Mouse (Mus musculus) stomach, embryonic 15.5 days (tissue): ENCODE measurements around the gene Gtf2h1. TPM values are rescaled to one million over a fixed set of nuclear protein-coding genes. Genes with fewer than 3 reads are reported as not detected.

Experiments used
- ATAC-seq: fragments of 200-750 bp; cut with Nextera tagmentation; 2 replicates; pipeline ENCODE4 v1.8.0; 2017; ENCODE audit warnings: low read depth, moderate number of reproducible peaks, moderate TSS enrichment; ENCODE audit not compliant: insufficient read depth, low FRiP score
- H3K27ac ChIP-seq: fragments of 300-500 bp; sonication (generic); 2 replicates; pipeline ENCODE4 v1.5.1; 2015; ENCODE audit warnings: mild to moderate bottlenecking, inconsistent platforms
- H3K27me3 ChIP-seq: fragments of 300-500 bp; sonication (generic); replicated peaks from 2 replicates; pipeline ENCODE4 v1.6.1; 2015; ENCODE audit warnings: inconsistent platforms
- H3K36me3 ChIP-seq: fragments of 300-500 bp; sonication (generic); 2 replicates; pipeline ENCODE4 v1.6.1; 2015; ENCODE audit warnings: inconsistent platforms
- H3K4me1 ChIP-seq: fragments of 300-500 bp; sonication (generic); 2 replicates; pipeline ENCODE4 v1.6.1; 2015; ENCODE audit warnings: inconsistent platforms
- H3K4me2 ChIP-seq: fragments of 300-500 bp; sonication (generic); 2 replicates; pipeline ENCODE4 v1.6.1; 2015; ENCODE audit warnings: mild to moderate bottlenecking, inconsistent platforms
- H3K4me3 ChIP-seq: fragments of 300-500 bp; sonication (generic); replicated peaks from 2 replicates; pipeline ENCODE4 v1.5.1; 2015; ENCODE audit warnings: inconsistent platforms
- H3K9ac ChIP-seq: fragments of 300-500 bp; sonication (generic); 2 replicates; pipeline ENCODE4 v1.6.1; 2015; ENCODE audit warnings: inconsistent platforms
- H3K9me3 ChIP-seq: fragments of 300-500 bp; sonication (generic); 2 replicates; pipeline ENCODE4 v1.6.1; 2016; ENCODE audit warnings: inconsistent platforms
- WGBS: fragments of 180-500 bp; shearing (Covaris S2); methylation state at CpG from one replicate; pipeline ENCODE4 v1.1.7; 2015; 5-methylcytosine and 5-hydroxymethylcytosine counted together
- polyA plus RNA-seq: library from polyadenylated mRNA; unstranded; fragments of >200 nt; fragmentation: Nextera tagmentation; extraction: Ambion mirVana; gene quantifications from 2 replicates; pipeline ENCODE4 v1.2.1, GENCODE M21; 2015

Gtf2h1 gene
- polyA plus RNA-seq, 1 experiment from 2014 or later: 48.6 TPM

GRCm38 (mm10) chr7:46857436-46857835 lies 61.5 kb downstream of the Gtf2h1 start:
- H3K27ac ChIP-seq: no peak overlapping the region

GRCm38 (mm10) chr7:46859031-46859430 lies 63.1 kb downstream of the Gtf2h1 start:
- Histone ChIP-seq H3K4me1 (no peaks in the 10 kb centered on the region), H3K36me3 (peaks cover 19% of the 10 kb centered on the region), H3K27ac (no peak overlapping the region), H3K9me3 (no peaks in the 10 kb centered on the region), H3K9ac (no peak overlapping the region), H3K4me2 (no peak overlapping the region), H3K27me3 (no peaks in the 10 kb centered on the region), H3K4me3 (no peak overlapping the region)
- WGBS: 55% methylated on average over 6 of the region's 6 CpGs
- no peak for ATAC-seq

More at GRCm38 (mm10) chr7:46857436-46857835, 61.5 kb downstream of the Gtf2h1 start:
- Histone ChIP-seq H3K9me3 (no peaks in the 10 kb centered on the region), H3K27me3 (no peaks in the 10 kb centered on the region), H3K4me3 (no peak overlapping the region), H3K4me1 (no peaks in the 10 kb centered on the region), H3K4me2 (no peak overlapping the region), H3K9ac (no peak overlapping the region), H3K36me3 (peaks cover 35% of the 10 kb centered on the region)
- ATAC-seq: no peak
- 71% methylated on average over 9 of the region's 9 CpGs for WGBS

GRCm38 (mm10) chr7:46860996-46861395 lies 65.1 kb downstream of the Gtf2h1 start, which contains the start of gene Ldhc:
Gene Ldhc (plus strand): TSS chr7:46861203.
- no peaks in the 10 kb centered on the region for H3K4me1 ChIP-seq
- 40% methylated on average over 10 of the region's 10 CpGs for WGBS
- H3K4me2 ChIP-seq: no peak within 1 kb of the TSS
- no peak for ATAC-seq
- no peak within 1 kb of the TSS for H3K9ac ChIP-seq
- H3K9me3 ChIP-seq: no peaks in the 10 kb centered on the region
- no peak within 1 kb of the TSS for H3K27ac ChIP-seq
- peaks cover 3% of the 10 kb centered on the region; the same call in 1 of the 2 replicates for H3K36me3 ChIP-seq
- H3K27me3 ChIP-seq: no peaks in the 10 kb centered on the region
- H3K4me3 ChIP-seq: no peak within 1 kb of the TSS

GRCm38 (mm10) chr7:46871988-46872387 lies 76.1 kb downstream of the Gtf2h1 start:
- Histone ChIP-seq H3K9ac (no peak overlapping the region), H3K27me3 (no peaks in the 10 kb centered on the region), H3K4me1 (no peaks in the 10 kb centered on the region), H3K4me2 (no peak overlapping the region), H3K4me3 (no peak overlapping the region), H3K9me3 (no peaks in the 10 kb centered on the region), H3K36me3 (no peaks in the 10 kb centered on the region), H3K27ac (no peak overlapping the region)
- no peak for ATAC-seq
- WGBS: 60% methylated on average over 4 of the region's 4 CpGs

Other genes starting within 250 kb of the Gtf2h1 start
- 17.2 TPM in 2 replicates for gene Sergef, start 156.3 kb upstream of the Gtf2h1 start, polyA plus RNA-seq
- 0.53 and 0.67 TPM in 2 replicates for gene Tph1, start 123.6 kb upstream of the Gtf2h1 start, polyA plus RNA-seq
- 24.3 and 24.8 TPM in 2 replicates for gene Saal1, start 85.4 kb upstream of the Gtf2h1 start, polyA plus RNA-seq
- 0.59 and 1.2 TPM in 2 replicates for gene Saa3, start 80.4 kb upstream of the Gtf2h1 start, polyA plus RNA-seq
- 0.22 and 0.32 TPM in 2 replicates for gene Saa4, start 63.5 kb upstream of the Gtf2h1 start, polyA plus RNA-seq
- gene Saa1, start 53.1 kb upstream of the Gtf2h1 start, polyA plus RNA-seq: 0.23 and 0.39 TPM in 2 replicates
- not detected in 2 replicates for gene Saa2, start 44.3 kb upstream of the Gtf2h1 start, polyA plus RNA-seq
- gene Hps5, start within 50 bp of the Gtf2h1 start, polyA plus RNA-seq: 20.2 and 21.8 TPM in 2 replicates
- 1,836 and 1,959 TPM in 2 replicates for gene Ldha, start 45.4 kb downstream of the Gtf2h1 start, polyA plus RNA-seq
- 0.17 TPM in 2 replicates for gene Ldhc, start 65.1 kb downstream of the Gtf2h1 start, polyA plus RNA-seq
- gene Tsg101, start 123.9 kb downstream of the Gtf2h1 start, polyA plus RNA-seq: 125 and 137 TPM in 2 replicates
- 10.0 and 10.9 TPM in 2 replicates for gene Uevld, start 162.4 kb downstream of the Gtf2h1 start, polyA plus RNA-seq
- gene Gm9999, start 187.5 kb downstream of the Gtf2h1 start, polyA plus RNA-seq: not detected in 2 replicates
- 19.3 and 19.7 TPM in 2 replicates for gene Spty2d1, start 212.3 kb downstream of the Gtf2h1 start, polyA plus RNA-seq